ENCODE assay signal across 15 mouse cellular contexts in genomic region chr9:33001165-33001949, GRCm38 (mm10).
DNase-seq lines count a peak whose midpoint lies in the region; ATAC-seq and TF ChIP-seq lines count a peak whose summit lies in the region.
"Had no signal": no experiment of that assay in that cellular context is flagged by ENCODE, and none has a peak within 500 bp of the region (broad histone marks: within the 10 kb centered on the region; RNA-seq: fewer than 3 reads in every experiment).

No protein-coding gene starts in this region.

- intact Hi-C loops in heart, postnatal 36 days (cut with DNase I): no loop called here

- H3K27ac ChIP-seq in lung, embryonic 14.5 days (ENCODE audit: low read depth): no peak overlapping the region
- peak overlapping the region; percentile 72 for H3K27ac ChIP-seq in intestine, embryonic 14.5 days (ENCODE audit: low read depth)
- peak overlapping the region; percentile 16; the same call in 1 of the 2 replicates for H3K27ac ChIP-seq in stomach, embryonic 16.5 days (ENCODE audit: low read length)
- no peak overlapping the region for H3K27ac ChIP-seq in forebrain, embryonic 12.5 days
- no peak overlapping the region for H3K27ac ChIP-seq in forebrain, embryonic 10.5 days
- H3K27ac ChIP-seq: hindbrain, embryonic 10.5 days; midbrain, embryonic 12.5 days; neural tube, embryonic 12.5 days had no signal

- H3K36me3 ChIP-seq in lung, embryonic 14.5 days (ENCODE audit: insufficient read depth): no peaks in the 10 kb centered on the region
- H3K36me3 ChIP-seq in intestine, embryonic 14.5 days (ENCODE audit: control insufficient read depth, insufficient read depth, low read length): no peaks in the 10 kb centered on the region
- no peaks in the 10 kb centered on the region for H3K36me3 ChIP-seq in stomach, embryonic 16.5 days (ENCODE audit: control insufficient read depth, insufficient read depth, low read length)
- H3K36me3 ChIP-seq in forebrain, embryonic 12.5 days (replicated peaks): no peaks in the 10 kb centered on the region
- H3K36me3 ChIP-seq in forebrain, embryonic 10.5 days (replicated peaks): no peaks in the 10 kb centered on the region
- H3K36me3 ChIP-seq: G1E; hindbrain, embryonic 10.5 days; midbrain, embryonic 12.5 days; neural tube, embryonic 12.5 days had no signal

- H3K27me3 ChIP-seq in lung, embryonic 14.5 days (ENCODE audit: insufficient read depth, low read length): no peaks in the 10 kb centered on the region
- H3K27me3 ChIP-seq in intestine, embryonic 14.5 days (replicated peaks; ENCODE audit: control insufficient read depth, insufficient read depth, low read length): no peaks in the 10 kb centered on the region
- no peaks in the 10 kb centered on the region for H3K27me3 ChIP-seq in stomach, embryonic 16.5 days (ENCODE audit: control insufficient read depth, insufficient read depth, low read length)
- no peaks in the 10 kb centered on the region for H3K27me3 ChIP-seq in forebrain, embryonic 12.5 days
- H3K27me3 ChIP-seq in forebrain, embryonic 10.5 days (ENCODE audit: poor library complexity, severe bottlenecking): no peaks in the 10 kb centered on the region
- H3K27me3 ChIP-seq: midbrain, embryonic 12.5 days; neural tube, embryonic 12.5 days had no signal

- WGBS in lung, embryonic 14.5 days: 31% methylated on average over 9 of the region's 9 CpGs
- WGBS in intestine, embryonic 14.5 days: 31% methylated on average over 9 of the region's 9 CpGs
- 33% methylated on average over 9 of the region's 9 CpGs for WGBS in stomach, embryonic 16.5 days
- WGBS in forebrain, embryonic 12.5 days: 81% methylated on average over 9 of the region's 9 CpGs
- WGBS in forebrain, embryonic 10.5 days: 78% methylated on average over 9 of the region's 9 CpGs

- no peak overlapping the region for H3K4me3 ChIP-seq in lung, embryonic 14.5 days (ENCODE audit: low read depth, low read length)
- H3K4me3 ChIP-seq in intestine, embryonic 14.5 days (ENCODE audit: low read depth, low read length): no peak overlapping the region
- no peak overlapping the region for H3K4me3 ChIP-seq in stomach, embryonic 16.5 days (replicated peaks; ENCODE audit: low read length)
- no peak overlapping the region for H3K4me3 ChIP-seq in forebrain, embryonic 12.5 days (replicated peaks)
- H3K4me3 ChIP-seq in forebrain, embryonic 10.5 days: no peak overlapping the region
- H3K4me3 ChIP-seq: hindbrain, embryonic 10.5 days; midbrain, embryonic 12.5 days; neural tube, embryonic 12.5 days had no signal

- H3K4me1 ChIP-seq in lung, embryonic 14.5 days (ENCODE audit: insufficient read depth): 0 out of 2 replicates have a peak, but pooled peaks cover 6% of the 10 kb centered on the region
- H3K4me1 ChIP-seq in intestine, embryonic 14.5 days (replicated peaks; ENCODE audit: control insufficient read depth, insufficient read depth, low read length): peaks cover 10% of the 10 kb centered on the region; the same call in 1 of the 2 replicates
- peaks cover 3% of the 10 kb centered on the region; the same call in 1 of the 2 replicates for H3K4me1 ChIP-seq in stomach, embryonic 16.5 days (ENCODE audit: control insufficient read depth, insufficient read depth, low read length)
- no peaks in the 10 kb centered on the region for H3K4me1 ChIP-seq in forebrain, embryonic 12.5 days
- peaks cover 9% of the 10 kb centered on the region; the same call in 1 of the 2 replicates for H3K4me1 ChIP-seq in forebrain, embryonic 10.5 days
- H3K4me1 ChIP-seq: hindbrain, embryonic 10.5 days; midbrain, embryonic 12.5 days; neural tube, embryonic 12.5 days had no signal

- peak; percentile 83 for DNase-seq in heart, adult 11 months
- DNase-seq in heart, postnatal 36 days: no peak
- peak; percentile 18 for DNase-seq in lung, embryonic 14.5 days
- DNase-seq in lung, adult 18-20 months: no peak
- DNase-seq in intestine, embryonic 14.5 days (ENCODE audit: low spot score): no peak
- no peak for DNase-seq in forebrain, embryonic 10.5 days (ENCODE audit: extremely low spot score, low spot score)
- DNase-seq: B cell, adult 2 months; cerebellum, adult 2 months had no signal

- H3K4me2 ChIP-seq in lung, embryonic 14.5 days: 0 out of 2 replicates have a peak overlapping the region, but pooled peaks have one; percentile 25
- peak overlapping the region; percentile 27 for H3K4me2 ChIP-seq in intestine, embryonic 14.5 days (ENCODE audit: low read length)
- peak overlapping the region; percentile 32 for H3K4me2 ChIP-seq in stomach, embryonic 16.5 days (ENCODE audit: low read depth, low read length)
- H3K4me2 ChIP-seq in forebrain, embryonic 12.5 days: no peak overlapping the region
- H3K4me2 ChIP-seq: midbrain, embryonic 12.5 days; neural tube, embryonic 12.5 days had no signal

- ATAC-seq in lung, embryonic 14.5 days (ENCODE audit: insufficient read depth): no peak
- peak; percentile 47; the same call in 1 of the 2 replicates for ATAC-seq in intestine, embryonic 14.5 days (replicated peaks; ENCODE audit: low FRiP score, low TSS enrichment, low read depth)
- no peak for ATAC-seq in stomach, embryonic 16.5 days (ENCODE audit: insufficient read depth, low FRiP score)
- no peak for ATAC-seq in forebrain, embryonic 12.5 days (ENCODE audit: low FRiP score)
- ATAC-seq: activated CD4-positive, CD25-positive, alpha-beta regulatory T cell, adult 4 months had no signal

- H3K9me3 ChIP-seq in lung, embryonic 14.5 days (ENCODE audit: low read depth, low read length): no peaks in the 10 kb centered on the region
- H3K9me3 ChIP-seq in intestine, embryonic 14.5 days (ENCODE audit: control insufficient read depth, low read length): no peaks in the 10 kb centered on the region
- H3K9me3 ChIP-seq in stomach, embryonic 16.5 days (replicated peaks; ENCODE audit: control insufficient read depth, low read length): 0 out of 2 replicates have a peak, but pooled peaks cover 3% of the 10 kb centered on the region
- no peaks in the 10 kb centered on the region for H3K9me3 ChIP-seq in forebrain, embryonic 12.5 days
- peaks cover 4% of the 10 kb centered on the region for H3K9me3 ChIP-seq in forebrain, embryonic 10.5 days
- H3K9me3 ChIP-seq: G1E; neural tube, embryonic 12.5 days had no signal

- no peak for TF ChIP-seq CTCF in lung, embryonic 14.5 days (IDR thresholded peaks at IDR 0.05; ENCODE audit: low read depth)

- H3K9ac ChIP-seq in lung, embryonic 14.5 days: no peak overlapping the region
- H3K9ac ChIP-seq in intestine, embryonic 14.5 days (ENCODE audit: low read length): no peak overlapping the region
- no peak overlapping the region for H3K9ac ChIP-seq in stomach, embryonic 16.5 days (ENCODE audit: low read length)
- H3K9ac ChIP-seq in forebrain, embryonic 12.5 days: no peak overlapping the region
- H3K9ac ChIP-seq: midbrain, embryonic 12.5 days; neural tube, embryonic 12.5 days had no signal

Comparison
In these comparisons a context has a peak if more than half of its experiments do, and no peak if none do; other contexts are left out.
1. DNase-seq: peak in heart, adult 11 months (single experiment) and lung, embryonic 14.5 days (single experiment); none in heart, postnatal 36 days (0 of 2), lung, adult 18-20 months (0 of 2), intestine, embryonic 14.5 days (single experiment) and forebrain, embryonic 10.5 days (single experiment).
2. H3K27ac ChIP-seq: peak in intestine, embryonic 14.5 days (single experiment) and stomach, embryonic 16.5 days (single experiment); none in lung, embryonic 14.5 days (single experiment), forebrain, embryonic 12.5 days (single experiment) and forebrain, embryonic 10.5 days (single experiment).